Mouse (Mus musculus) MEL (cell line): Measurements from ENCODE around the gene Cdc42. TPM values are rescaled to one million over a fixed set of nuclear protein-coding genes. Genes with fewer than 3 reads are reported as not detected.

Experiments
- DNase-seq: peaks from one replicate; pipeline ENCODE4 v3.0.0; 2011; ENCODE audit warnings: low read depth, low spot score
- H3K27ac ChIP-seq: 2 replicates; pipeline ENCODE4 v1.5.1; 2012; ENCODE audit warnings: low read depth, mild to moderate bottlenecking, control low read depth, low read length, moderate library complexity; ENCODE audit not compliant: control insufficient read depth
- H3K27me3 ChIP-seq, 2 experiments: fragments of 150-350 bp in 1 of 2; sonication (generic) in 1 of 2; 2 replicates each; pipeline ENCODE4 v1.6.1; 2012; ENCODE audit warnings: low read length in 2 of 2, mild to moderate bottlenecking in 2 of 2, improper control_type of control experiment in 1 of 2, moderate library complexity in 1 of 2; ENCODE audit not compliant: insufficient read depth in 2 of 2, control insufficient read depth in 1 of 2
- H3K36me3 ChIP-seq, 2 experiments: 2 replicates each; pipeline ENCODE4 v1.6.1; 2012 to 2014; ENCODE audit warnings: low read length in 2 of 2, improper control_type of control experiment in 1 of 2, inconsistent platforms in 1 of 2, mild to moderate bottlenecking in 1 of 2; ENCODE audit not compliant: insufficient read depth in 2 of 2, control insufficient read depth in 1 of 2
- H3K4me1 ChIP-seq, 2 experiments: fragments of 150-350 bp in 1 of 2; sonication (generic) in 1 of 2; 2 replicates each; pipeline ENCODE4 v1.6.1; 2012; ENCODE audit warnings: low read length in 2 of 2, improper control_type of control experiment in 1 of 2, mild to moderate bottlenecking in 1 of 2; ENCODE audit not compliant: insufficient read depth in 2 of 2, control insufficient read depth in 1 of 2
- H3K4me3 ChIP-seq, 2 experiments: fragments of 150-350 bp in 1 of 2; sonication (generic) in 1 of 2; 2 replicates each; pipeline ENCODE4 v1.5.1; 2012; ENCODE audit warnings: low read depth in 2 of 2, low read length in 2 of 2, mild to moderate bottlenecking in 2 of 2, moderate library complexity in 2 of 2, control low read depth in 1 of 2, improper control_type of control experiment in 1 of 2; ENCODE audit not compliant: control insufficient read depth in 1 of 2, insufficient read depth in 1 of 2
- H3K79me2 ChIP-seq: 2 replicates; pipeline ENCODE4 v1.6.1; 2012; ENCODE audit warnings: mild to moderate bottlenecking, low read length, moderate library complexity; ENCODE audit not compliant: control insufficient read depth, poor library complexity, insufficient read depth
- H3K9ac ChIP-seq: 2 replicates; pipeline ENCODE4 v1.6.1; 2012; ENCODE audit warnings: low read depth, mild to moderate bottlenecking, control low read depth, low read length, moderate library complexity; ENCODE audit not compliant: control insufficient read depth, poor library complexity, severe bottlenecking
- H3K9me3 ChIP-seq: fragments of 150-350 bp; sonication (generic); replicated peaks from 2 replicates; pipeline ENCODE4 v1.6.1; 2012; ENCODE audit warnings: mild to moderate bottlenecking, low read length, improper control_type of control experiment, moderate library complexity; ENCODE audit not compliant: insufficient read depth
- BHLHE40 ChIP-seq: IDR thresholded peaks from 2 replicates; pipeline ENCODE4 v1.6.1; 2012; ENCODE audit warnings: low read depth, mild to moderate bottlenecking, inconsistent platforms, low read length, improper control_type of control experiment, borderline replicate concordance
- CHD1 ChIP-seq: IDR thresholded peaks from 2 replicates; pipeline ENCODE4 v1.6.1; 2012; ENCODE audit warnings: low read depth, mild to moderate bottlenecking, inconsistent platforms, low read length, improper control_type of control experiment
- CTCF ChIP-seq, 3 experiments: IDR thresholded peaks in 2 of 3; conservative IDR thresholded peaks in 1 of 3; 2 replicates each; pipeline ENCODE4 v1.5.1; 2011 to 2012; ENCODE audit warnings: low read length in 3 of 3, low read depth in 2 of 3, mild to moderate bottlenecking in 2 of 3, improper control_type of control experiment in 1 of 3, inconsistent platforms in 1 of 3, mixed read lengths in 1 of 3, moderate library complexity in 1 of 3; ENCODE audit not compliant: control insufficient read depth in 1 of 3, insufficient read depth in 1 of 3, poor library complexity in 1 of 3, severe bottlenecking in 1 of 3
- E2F4 ChIP-seq: IDR thresholded peaks from 2 replicates; pipeline ENCODE4 v1.6.1; 2011; ENCODE audit warnings: low read depth, low read length, improper control_type of control experiment, borderline replicate concordance
- ETS1 ChIP-seq: IDR thresholded peaks from 2 replicates; pipeline ENCODE4 v1.6.1; 2012; ENCODE audit warnings: low read depth, mild to moderate bottlenecking, inconsistent platforms, low read length, improper control_type of control experiment, moderate library complexity
- GABPA ChIP-seq: IDR thresholded peaks from 2 replicates; pipeline ENCODE4 v1.6.1; 2012; ENCODE audit warnings: low read depth, mild to moderate bottlenecking, inconsistent platforms, low read length, improper control_type of control experiment, moderate library complexity
- JUND ChIP-seq: IDR thresholded peaks from 2 replicates; pipeline ENCODE4 v1.6.1; 2011; ENCODE audit warnings: low read depth, mild to moderate bottlenecking, improper control_type of control experiment, low read length
- KAT2A ChIP-seq: conservative IDR thresholded peaks from 2 replicates; pipeline ENCODE4 v1.6.1; 2012; ENCODE audit warnings: low read depth, low read length, improper control_type of control experiment, inconsistent platforms
- MAFK ChIP-seq: IDR thresholded peaks from 2 replicates; pipeline ENCODE4 v1.6.1; 2011; ENCODE audit warnings: low read depth, mild to moderate bottlenecking, low read length, improper control_type of control experiment, borderline replicate concordance
- MEF2A ChIP-seq: IDR thresholded peaks from 2 replicates; pipeline ENCODE4 v1.6.1; 2014; ENCODE audit warnings: low read depth, mild to moderate bottlenecking, inconsistent platforms, low read length, improper control_type of control experiment; ENCODE audit not compliant: poor library complexity, insufficient replicate concordance, severe bottlenecking; ENCODE audit errors: extremely low read depth
- MXI1 ChIP-seq: IDR thresholded peaks from 2 replicates; pipeline ENCODE4 v1.6.1; 2011; ENCODE audit warnings: mild to moderate bottlenecking, low read depth, low read length, improper control_type of control experiment
- MYB ChIP-seq: IDR thresholded peaks from 2 replicates; pipeline ENCODE4 v1.6.1; 2011; ENCODE audit warnings: mild to moderate bottlenecking, low read depth, low read length, improper control_type of control experiment
- NRF1 ChIP-seq: IDR thresholded peaks from 2 replicates; pipeline ENCODE4 v1.6.1; 2014; ENCODE audit warnings: low read depth, mild to moderate bottlenecking, inconsistent platforms, low read length, improper control_type of control experiment, moderate library complexity; ENCODE audit not compliant: poor library complexity, insufficient read depth, severe bottlenecking
- POLR2A ChIP-seq, 2 experiments: IDR thresholded peaks; 2 replicates each; pipeline ENCODE4 v1.6.1; 2011 to 2012; ENCODE audit warnings: low read length in 2 of 2, mild to moderate bottlenecking in 2 of 2, control low read depth in 1 of 2, improper control_type of control experiment in 1 of 2, low read depth in 1 of 2, moderate library complexity in 1 of 2; ENCODE audit not compliant: control insufficient read depth in 1 of 2, insufficient read depth in 1 of 2, poor library complexity in 1 of 2
- POLR2AphosphoS5 ChIP-seq: IDR thresholded peaks from 2 replicates; pipeline ENCODE4 v1.6.1; 2012; ENCODE audit warnings: low read depth, borderline replicate concordance, mild to moderate bottlenecking, inconsistent platforms, low read length, moderate library complexity, mixed read lengths
- RAD21 ChIP-seq: IDR thresholded peaks from 2 replicates; pipeline ENCODE4 v1.6.1; 2011; ENCODE audit warnings: mild to moderate bottlenecking, low read depth, low read length, improper control_type of control experiment
- SIN3A ChIP-seq: IDR thresholded peaks from 2 replicates; pipeline ENCODE4 v1.6.1; 2012; ENCODE audit warnings: low read length, improper control_type of control experiment, inconsistent platforms
- TAL1 ChIP-seq: IDR thresholded peaks from 2 replicates; pipeline ENCODE4 v1.6.1; 2012; ENCODE audit warnings: mild to moderate bottlenecking, inconsistent platforms, low read length, moderate library complexity, mixed read lengths
- TBP ChIP-seq: IDR thresholded peaks from 2 replicates; pipeline ENCODE4 v1.8.0; 2011; ENCODE audit warnings: low read depth, low read length, improper control_type of control experiment
- USF1 ChIP-seq: IDR thresholded peaks from 2 replicates; pipeline ENCODE4 v1.6.1; 2014; ENCODE audit warnings: low read depth, mild to moderate bottlenecking, inconsistent platforms, low read length, improper control_type of control experiment, moderate library complexity
- USF2 ChIP-seq, 2 experiments: IDR thresholded peaks; 2 replicates each; pipeline ENCODE4 v1.6.1; 2011 to 2012; ENCODE audit warnings: improper control_type of control experiment in 2 of 2, low read length in 2 of 2, borderline replicate concordance in 1 of 2, inconsistent platforms in 1 of 2, low read depth in 1 of 2, mild to moderate bottlenecking in 1 of 2; ENCODE audit not compliant: insufficient read depth in 1 of 2
- ZC3H11A ChIP-seq: IDR thresholded peaks from 2 replicates; pipeline ENCODE4 v1.6.1; 2012; ENCODE audit warnings: low read depth, mild to moderate bottlenecking, inconsistent platforms, low read length, improper control_type of control experiment
- ZKSCAN1 ChIP-seq: IDR thresholded peaks from 2 replicates; pipeline ENCODE4 v1.6.1; 2012; ENCODE audit warnings: low read depth, mild to moderate bottlenecking, inconsistent platforms, low read length, improper control_type of control experiment, moderate library complexity
- ZMIZ1 ChIP-seq: IDR thresholded peaks from 2 replicates; pipeline ENCODE4 v1.6.1; 2012; ENCODE audit warnings: low read depth, mild to moderate bottlenecking, inconsistent platforms, low read length, improper control_type of control experiment, moderate library complexity
- ZNF384 ChIP-seq: IDR thresholded peaks from 2 replicates; pipeline ENCODE4 v1.6.1; 2012; ENCODE audit warnings: low read depth, mild to moderate bottlenecking, inconsistent platforms, low read length, improper control_type of control experiment
- polyA plus RNA-seq, 2 experiments: library from polyadenylated mRNA; stranded (reverse) in 1 of 2; unstranded in 1 of 2; fragments of >175 nt in 1 of 2; fragments of >200 nt in 1 of 2; gene quantifications; 2 replicates each; pipeline versions ENCODE4 v1.2.1 to v1.2.4; 2012; ENCODE audit warnings: low replicate concordance in 2 of 2, low read depth in 1 of 2; ENCODE audit not compliant: insufficient read length in 2 of 2, insufficient read depth in 1 of 2, missing spikeins in 1 of 2
- total RNA-seq: library from RNA; depleted of rRNA; stranded (reverse); fragments of 300-350 nt; gene quantifications from 2 replicates; pipeline ENCODE4 v1.2.3, GENCODE M21; 2012

The Cdc42 gene
- total and polyA plus RNA-seq, 3 experiments, result 117 to 203 (median 174) TPM

DNA sequence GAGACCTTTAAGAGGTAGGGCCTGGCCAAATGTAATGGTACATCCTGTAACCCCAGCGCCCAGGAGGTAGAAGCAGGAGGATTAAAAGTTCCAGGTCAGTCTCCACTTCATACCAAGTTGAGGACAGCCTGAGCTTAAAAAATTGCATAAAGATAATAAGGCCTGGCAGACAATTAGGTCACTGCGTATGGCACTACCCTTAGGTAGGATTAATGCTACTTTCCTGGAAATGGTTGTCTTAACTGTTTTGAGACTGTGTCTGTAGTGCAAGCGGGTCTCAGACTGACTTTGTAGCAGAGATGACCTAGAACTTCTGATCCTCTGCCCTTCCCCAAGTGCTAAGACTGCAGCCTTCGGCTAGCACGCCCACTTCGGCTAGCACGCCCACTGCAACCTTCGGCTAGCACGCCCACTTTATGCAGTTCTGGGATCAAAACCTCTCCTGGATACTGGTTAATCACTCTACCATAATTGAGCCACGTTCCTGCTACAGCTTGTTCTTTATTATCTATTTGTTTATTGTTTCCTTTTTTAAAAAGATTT lies 22.3 kb upstream of the Cdc42 start:
- 0 out of 4 replicates have a peak, but pooled peaks cover 0 to 2% of the 10 kb centered on the region in 2 experiments for H3K36me3 ChIP-seq
- no peaks in the 10 kb centered on the region for H3K9me3 ChIP-seq
- no peak overlapping the region for H3K9ac ChIP-seq
- H3K79me2 ChIP-seq, result 0 out of 2 replicates have a peak, but pooled peaks cover 3% of the 10 kb centered on the region
- TF ChIP-seq POLR2AphosphoS5 (no peak), ETS1 (no peak), ZMIZ1 (no peak), KAT2A (no peak), TAL1 (no peak), MAFK (no peak), ZNF384 (no peak), ZKSCAN1 (no peak), ZC3H11A (no peak), SIN3A (no peak), MEF2A (no peak), USF2 (IDR thresholded peaks at IDR 0.05; ENCODE audit: borderline replicate concordance in 1 of 2, insufficient read depth in 1 of 2, low read depth in 1 of 2, low read length in 2 of 2) (no peak), MYB (no peak), POLR2A (IDR thresholded peaks at IDR 0.05; ENCODE audit: control insufficient read depth in 1 of 2, insufficient read depth in 1 of 2, low read depth in 1 of 2, low read length in 2 of 2, poor library complexity in 1 of 2) (no peak), RAD21 (no peak), E2F4 (no peak), GABPA (no peak), JUND (no peak), MXI1 (no peak)
- peaks cover 0 to 2% of the 10 kb centered on the region in 2 experiments; a peak in 1 of 4 replicates for H3K4me1 ChIP-seq
- no peak for DNase-seq
- no peak overlapping the region for H3K4me3 ChIP-seq
- no peak overlapping the region for H3K27ac ChIP-seq
- no peaks in the 10 kb centered on the region for H3K27me3 ChIP-seq

- Histone ChIP-seq H3K9me3 (no peaks in the 10 kb centered on the region), H3K4me1 (peaks cover 0 to 2% of the 10 kb centered on the region in 2 experiments; a peak in 1 of 4 replicates), H3K36me3 (0 out of 4 replicates have a peak, but pooled peaks cover 0 to 2% of the 10 kb centered on the region in 2 experiments), H3K27me3 (no peaks in the 10 kb centered on the region), H3K4me3 (no peak overlapping the region), H3K27ac (no peak overlapping the region), H3K9ac (no peak overlapping the region), H3K79me2 (0 out of 2 replicates have a peak, but pooled peaks cover 3% of the 10 kb centered on the region)
- no peak for DNase-seq
- TF ChIP-seq TBP (no peak), SIN3A (no peak), E2F4 (no peak), ZNF384 (no peak), TAL1 (no peak), NRF1 (no peak), CHD1 (no peak), CTCF (IDR thresholded peaks at IDR 0.05 in 2 of 3, conservative IDR thresholded peaks at IDR 0.05 in 1 of 3; ENCODE audit: control insufficient read depth in 1 of 3, insufficient read depth in 1 of 3, low read depth in 2 of 3, low read length in 3 of 3, poor library complexity in 1 of 3, severe bottlenecking in 1 of 3) (no peak), POLR2AphosphoS5 (no peak), BHLHE40 (no peak), USF1 (no peak)
These were observed 21.6 kb upstream of the Cdc42 start for GRCm38 (mm10) chr4:137379085-137379484.
